Mouse (Mus musculus) testis, adult 2 months (tissue): ENCODE measurements at regions not wholly inside any gene's neighbourhood (a gene's known extent, or its start where the extent isn't known, plus 50 kb on each side); places are given as distances from the start of the nearest gene placed in this dataset.

Experiments used
- CTCF ChIP-seq: fragments of 200-500 bp; IDR thresholded peaks from 2 replicates; pipeline ENCODE4 v1.5.1; 2012; ENCODE audit warnings: low read depth, mild to moderate bottlenecking, inconsistent platforms, low read length, moderate library complexity; ENCODE audit not compliant: control insufficient read depth, insufficient read depth, insufficient replicate concordance
- POLR2A ChIP-seq: fragments of 200-500 bp; IDR thresholded peaks from 2 replicates; pipeline ENCODE4 v1.6.1; 2012; ENCODE audit warnings: low read depth, mild to moderate bottlenecking, inconsistent platforms, low read length, moderate library complexity; ENCODE audit not compliant: control insufficient read depth

DNA sequence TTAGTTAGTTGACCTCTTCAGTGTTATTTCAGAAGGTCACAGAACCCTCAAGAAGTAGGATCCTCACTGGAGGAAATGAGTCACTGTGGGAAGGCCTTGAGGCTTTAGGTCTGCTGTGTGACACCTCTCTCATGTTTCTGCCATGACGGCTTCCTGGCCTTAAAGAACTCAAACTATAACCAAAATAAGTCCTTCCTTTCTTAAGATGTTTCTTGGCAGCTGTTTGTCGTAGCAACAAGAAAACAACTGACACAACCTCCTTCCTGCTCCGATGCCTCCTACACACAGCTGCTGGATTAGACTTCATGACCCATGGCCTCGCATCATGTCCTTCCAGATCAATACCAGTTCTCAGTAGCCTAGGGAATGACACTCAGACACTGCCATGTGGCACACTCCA, 58.1 kb upstream of the Gm21915 start:
- TF ChIP-seq CTCF (no peak), POLR2A (no peak)
